Mouse (Mus musculus) heart, postnatal 25 days (tissue): ENCODE measurements around the gene Zfp995. TPM values are rescaled to one million over a fixed set of nuclear protein-coding genes. Genes with fewer than 3 reads are reported as not detected.
A peak's percentile ranks its signal among the peaks of the same experiment; 100 is the strongest.
"Not testable (repeated sequence)": the region's sequence is repeated elsewhere in the genome, so short reads cannot be mapped to it uniquely, and the experiment has no call there.

Source experiments
- DNase-seq: peaks from one replicate; pipeline ENCODE4 v3.0.0; 2022; ENCODE audit warnings: low spot score
- intact Hi-C: fragments of 180-260 bp; cut with DNase I; formaldehyde crosslinking; loops from one replicate; pipeline ENCODE4 v1.15.1; 2025
- total RNA-seq, 2 experiments: library from RNA; stranded (reverse); gene quantifications; 2 replicates each; pipeline ENCODE4 v1.2.3; 2021

The Zfp995 gene
- 1 to 10 TPM; 1.3 to 1.7 TPM for total RNA-seq

DNA sequence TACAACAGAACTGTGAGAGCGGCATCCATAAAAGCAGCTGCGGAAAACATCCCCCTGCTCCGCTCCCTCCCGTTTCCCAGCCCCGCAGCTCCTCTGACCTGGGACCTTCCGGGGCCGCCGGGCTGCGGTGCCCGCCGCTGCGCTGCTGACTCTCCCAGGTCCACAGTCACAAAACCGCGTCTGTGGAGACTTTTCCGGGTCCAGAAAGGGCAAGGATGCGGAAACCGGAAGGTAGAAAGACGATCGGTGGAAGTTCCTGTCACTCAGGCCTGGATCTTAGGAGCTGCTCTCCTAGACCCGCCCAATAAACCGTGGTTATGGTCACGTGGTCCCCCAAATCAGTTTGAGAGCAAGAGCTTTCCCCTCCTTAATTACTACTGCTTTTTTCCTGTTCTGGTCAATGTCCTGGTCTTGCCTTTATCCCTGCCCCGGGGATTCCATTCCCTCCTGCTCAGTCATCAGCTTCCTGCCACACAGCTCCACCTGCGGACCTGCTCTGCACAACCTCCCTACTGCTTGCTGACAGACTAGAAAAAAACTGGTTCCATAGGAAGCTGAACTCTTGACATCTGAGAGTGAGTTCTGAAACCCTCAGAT is at the start of gene Zfp995:
Gene Zfp995 (minus strand): TSS at position 471 of the 597 bp plus-strand sequence.
- intact Hi-C loops: not testable (repeated sequence)
- DNase-seq: peak; percentile 58

DNA sequence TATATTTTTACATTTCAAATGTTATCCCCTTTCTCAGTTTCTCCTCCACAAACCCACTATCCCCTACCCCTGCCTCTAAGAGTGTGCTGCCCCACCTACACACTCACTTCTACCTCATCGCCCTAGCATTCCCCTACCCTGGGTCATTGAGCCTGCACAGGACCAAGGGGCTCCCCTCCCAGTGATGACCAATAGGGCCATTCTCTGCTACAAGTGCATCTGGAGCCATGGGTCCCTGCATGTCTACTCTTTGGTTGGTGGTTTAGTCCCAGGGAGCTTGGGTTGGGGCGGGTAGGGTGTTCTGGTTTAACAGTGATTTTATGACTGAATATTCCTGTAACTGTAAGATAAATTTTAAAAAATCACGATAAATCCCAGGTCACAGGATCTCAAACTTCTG is 687 bp downstream of the Zfp995 start:
- DNase-seq: no peak
- intact Hi-C loops: no loop called here

DNA sequence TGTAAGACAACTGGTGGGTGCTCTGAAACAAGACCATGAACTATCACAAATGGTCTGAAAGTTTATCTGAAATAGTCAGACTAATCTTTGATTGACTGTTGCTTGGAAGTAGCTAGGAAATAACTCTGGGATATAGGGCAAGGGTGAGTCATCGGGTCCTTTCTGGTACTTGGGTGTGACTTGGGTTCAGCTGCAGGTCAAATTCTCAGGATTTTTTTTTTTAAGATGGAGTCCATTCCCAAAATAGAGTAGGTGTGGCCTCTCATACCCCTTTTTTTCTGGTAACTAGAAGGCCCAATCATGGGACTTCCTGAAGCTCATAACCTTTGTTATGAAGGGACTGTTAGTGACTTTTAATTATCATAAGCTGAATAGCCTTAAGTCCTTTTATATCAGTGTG is 38.5 kb downstream of the Zfp995 start:
- intact Hi-C loops: no loop called here
- no peak for DNase-seq

DNA sequence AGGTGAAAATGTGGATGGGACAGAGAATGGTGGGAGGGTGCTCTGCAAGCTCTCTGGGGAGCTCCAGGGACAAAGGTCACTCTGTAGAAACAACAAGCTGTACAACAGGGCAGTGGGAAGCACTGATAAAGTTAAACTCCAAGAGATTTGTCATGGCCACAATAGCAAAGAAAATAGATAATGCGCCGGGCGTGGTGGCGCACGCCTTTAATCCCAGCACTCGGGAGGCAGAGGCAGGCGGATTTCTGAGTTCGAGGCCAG is 63.5 kb downstream of the Zfp995 start:
- DNase-seq: not testable (repeated sequence)
- intact Hi-C loops: loop anchor here (5.0 kb wide), 1 partner anchor 114 kb away; the partner anchor contains the start of gene Zfp229

DNA sequence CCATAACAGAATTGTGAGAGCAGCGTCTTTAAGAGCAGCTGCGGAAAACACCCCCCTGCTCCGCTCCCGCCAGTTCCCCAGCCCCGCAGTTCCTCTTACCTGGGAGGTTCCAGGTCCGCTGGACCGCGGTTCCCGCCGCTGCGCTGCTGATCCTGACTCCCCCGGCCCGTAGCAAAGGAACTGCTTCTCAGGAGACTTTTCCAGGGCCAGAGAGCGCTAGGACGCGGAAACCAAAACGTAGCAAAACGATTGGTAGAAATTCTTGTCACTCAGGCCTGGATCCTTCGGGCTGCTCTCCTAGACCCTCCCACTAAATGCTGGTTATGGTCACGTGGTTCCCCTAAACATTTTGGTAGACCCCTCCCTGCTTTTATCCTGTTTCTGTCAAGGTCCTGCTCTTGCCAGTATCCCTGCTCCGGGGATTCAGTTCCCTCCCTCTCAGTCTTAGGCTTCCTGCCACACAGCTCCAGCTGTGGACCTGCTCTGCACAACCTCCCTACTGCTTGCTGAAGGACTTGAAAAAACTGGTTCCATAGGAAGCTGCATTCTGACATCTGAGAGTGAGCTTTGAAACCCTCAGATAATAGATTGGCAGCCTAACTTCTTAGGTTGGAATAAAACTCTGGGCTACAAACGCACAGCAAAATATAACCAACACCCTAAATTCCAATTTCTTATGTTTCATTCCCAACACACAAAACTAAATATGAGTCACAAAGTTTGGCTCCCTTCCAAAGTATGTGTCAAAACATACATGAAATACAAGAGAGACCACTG is 64.0 kb downstream of the Zfp995 start, which contains the start of gene Zfp820:
Gene Zfp820 (minus strand): TSS at position 228 of the 777 bp plus-strand sequence.
- intact Hi-C loops: loop anchor here (5.0 kb wide), 1 partner anchor 113 kb away; the partner anchor contains the start of gene Zfp229
- DNase-seq: peak; percentile 54

DNA sequence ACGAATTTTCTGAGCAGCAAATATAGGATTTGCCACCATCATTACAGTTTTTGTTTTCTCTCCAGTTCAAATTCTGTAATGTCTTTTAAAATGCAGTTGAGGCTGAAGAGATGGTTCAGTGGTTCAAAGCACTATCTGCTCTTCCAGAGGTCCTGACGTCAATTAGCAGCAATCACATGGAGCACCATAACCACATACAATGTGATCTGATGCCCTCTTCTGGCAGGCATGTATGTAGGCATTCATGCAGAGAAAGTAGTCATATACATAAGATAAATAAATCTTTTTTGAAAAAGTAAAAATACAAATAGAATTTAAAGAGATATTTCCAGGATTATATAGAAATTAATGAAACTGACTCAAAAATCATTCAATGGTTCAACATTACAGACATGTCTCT is 71.2 kb downstream of the Zfp995 start:
- intact Hi-C loops: no loop called here
- no peak for DNase-seq

Other genes starting within 250 kb of the Zfp995 start
- 1 to 10 TPM; 1.5 to 2.0 TPM for gene Gm10226, start 218.1 kb downstream of the Zfp995 start, total RNA-seq
- 1 to 10 TPM; 1.8 to 1.9 TPM for gene Zfp760, start 202.2 kb downstream of the Zfp995 start, total RNA-seq
- 1 to 10 TPM; 7.3 to 7.4 TPM for gene Zfp229, start 179.1 kb downstream of the Zfp995 start, total RNA-seq
- 1 to 10 TPM; 1.1 to 1.2 TPM for gene Zfp820, start 64.2 kb downstream of the Zfp995 start, total RNA-seq
- gene Zfp942, start 52.5 kb upstream of the Zfp995 start, total RNA-seq: 1 to 10 TPM; 5.4 to 6.9 TPM
- gene Zfp943, start 52.6 kb upstream of the Zfp995 start, total RNA-seq: 10 to 100 TPM; 17.8 to 19.1 TPM